In genomic region chr15:96543181-96543828, GRCm38 (mm10) we compare ENCODE assay signal across 7 mouse cellular contexts.
DNase-seq lines count a peak whose midpoint lies in the region; ATAC-seq and TF ChIP-seq lines count a peak whose summit lies in the region.

No protein-coding gene starts in this region.

- TF ChIP-seq RAD21 in CH12.LX (IDR thresholded peaks at IDR 0.05; ENCODE audit: low read depth, low read length): peak; percentile 82

- dilution Hi-C loops in CH12.LX (cut with MboI; ENCODE audit: extremely low pct_ligation_motif_present, extremely low pct_unique_long_range_greater_than_20kb, low sequenced_read_pairs): no loop called here

- peak overlapping the region; percentile 77 for H3K9ac ChIP-seq in CH12.LX (ENCODE audit: insufficient read depth, low read depth)
- H3K9ac ChIP-seq in heart, embryonic 15.5 days: peak overlapping the region; percentile 52; the same call in 1 of the 2 replicates

- in situ Hi-C loops in CH12.LX (cut with MboI; ENCODE audit: low pct_ligation_motif_present, low pct_unique_long_range_greater_than_20kb, low sequenced_read_pairs): loop anchor here (25.0 kb wide), 1 partner anchor 594 kb away; no protein-coding TSS in a partner anchor

- H3K27me3 ChIP-seq in CH12.LX (replicated peaks): no peaks in the 10 kb centered on the region
- H3K27me3 ChIP-seq in heart, embryonic 15.5 days: no peaks in the 10 kb centered on the region

- WGBS in heart, embryonic 15.5 days: 1% methylated on average over 24 of the region's 24 CpGs

- H3K36me3 ChIP-seq in CH12.LX (replicated peaks in 1 of 2; ENCODE audit: control insufficient read depth in 1 of 2, insufficient read depth in 1 of 2, low read length in 1 of 2): no peaks in the 10 kb centered on the region
- H3K36me3 ChIP-seq in heart, embryonic 15.5 days: no peaks in the 10 kb centered on the region

- no peaks in the 10 kb centered on the region for H3K9me3 ChIP-seq in CH12.LX (replicated peaks; ENCODE audit: low read length)
- H3K9me3 ChIP-seq in heart, embryonic 15.5 days (replicated peaks): no peaks in the 10 kb centered on the region

- peaks cover 4 to 11% of the 10 kb centered on the region in 2 experiments; a peak in 3 of 4 replicates for H3K4me1 ChIP-seq in CH12.LX (ENCODE audit: control insufficient read depth in 1 of 2, insufficient read depth in 2 of 2)
- peaks cover 10% of the 10 kb centered on the region for H3K4me1 ChIP-seq in heart, embryonic 15.5 days (replicated peaks)

- peak overlapping the region; percentile 57 for H3K4me2 ChIP-seq in CH12.LX (ENCODE audit: insufficient read depth, low read depth, poor library complexity, severe bottlenecking)
- H3K4me2 ChIP-seq in heart, embryonic 15.5 days: peak overlapping the region; percentile 76

- peak overlapping the region; percentile 43 to 56 (median 45) for H3K4me3 ChIP-seq in CH12.LX (replicated peaks in 1 of 3; ENCODE audit: low read depth in 2 of 3, low read length in 2 of 3, poor library complexity in 1 of 3)
- H3K4me3 ChIP-seq in heart, embryonic 15.5 days: peak overlapping the region; percentile 53

- no peak; the same call in 1 of the 2 replicates for TF ChIP-seq POLR2A in CH12.LX (IDR thresholded peaks at IDR 0.05; ENCODE audit: low read depth, low read length)

- peak; percentile 80 for DNase-seq in CH12.LX (ENCODE audit: extremely low read depth)
- peak; percentile 77 for DNase-seq in T-cell, adult 2 months (ENCODE audit: low spot score)
- peak; percentile 89 for DNase-seq in embryo, embryonic 10.5 days (ENCODE audit: low spot score)
- peak; percentile 44 for DNase-seq in kidney, postnatal 14 days
- DNase-seq in lung, postnatal 36 days: peak; percentile 66
- peak; percentile 36 to 76 for DNase-seq in right cerebral cortex, postnatal 10 days (ENCODE audit: low spot score in 2 of 2)

- H3K79me2 ChIP-seq in CH12.LX (replicated peaks; ENCODE audit: control insufficient read depth, extremely low read depth, insufficient read depth, poor library complexity, severe bottlenecking): no peaks in the 10 kb centered on the region

- TF ChIP-seq CTCF in CH12.LX (conservative IDR thresholded peaks at IDR 0.05 in 1 of 2, IDR thresholded peaks at IDR 0.05 in 1 of 2; ENCODE audit: low read depth in 2 of 2, low read length in 2 of 2): peak; percentile 82 to 93

- TF ChIP-seq EP300 in CH12.LX (IDR thresholded peaks at IDR 0.05; ENCODE audit: low read length): peak; percentile 58; the same call in 1 of the 2 replicates

- 0 out of 2 replicates have a peak, but pooled peaks have one; percentile 47 for ATAC-seq in heart, embryonic 15.5 days (replicated peaks; ENCODE audit: insufficient number of reproducible peaks, insufficient read depth, low FRiP score, low read depth)

- no peak overlapping the region for H3K27ac ChIP-seq in CH12.LX (ENCODE audit: insufficient read depth, low read depth)
- no peak overlapping the region; the same call in 1 of the 2 replicates for H3K27ac ChIP-seq in heart, embryonic 15.5 days

TF ChIP-seq in CH12.LX, 34 proteins besides CTCF, POLR2A, EP300 and RAD21:
- peak; percentile 13; the same call in 1 of the 2 replicates for TF ChIP-seq JUND (conservative IDR thresholded peaks at IDR 0.05; ENCODE audit: low read depth, low read length)
- TF ChIP-seq BHLHE40 (IDR thresholded peaks at IDR 0.05; ENCODE audit: low read depth, low read length): peak; percentile 54
- TF ChIP-seq KAT2A (IDR thresholded peaks at IDR 0.05; ENCODE audit: insufficient replicate concordance, low read length): no peak
- peak; percentile 91 for TF ChIP-seq ZNF384 (IDR thresholded peaks at IDR 0.05; ENCODE audit: low read depth, low read length)
- peak; percentile 67 for TF ChIP-seq SMC3 (IDR thresholded peaks at IDR 0.05; ENCODE audit: low read depth, low read length)
- TF ChIP-seq IRF4 (IDR thresholded peaks at IDR 0.05; ENCODE audit: low read depth, low read length): peak; percentile 39
- peak; percentile 71 for TF ChIP-seq ETS1 (conservative IDR thresholded peaks at IDR 0.05; ENCODE audit: low read depth, low read length)
- no peak for TF ChIP-seq ZMIZ1 (IDR thresholded peaks at IDR 0.05; ENCODE audit: low read depth, low read length)
- peak; percentile 98 for TF ChIP-seq SIN3A (IDR thresholded peaks at IDR 0.05; ENCODE audit: low read length)
- TF ChIP-seq CHD2 (IDR thresholded peaks at IDR 0.05; ENCODE audit: low read length): no peak
- TF ChIP-seq TCF12 (IDR thresholded peaks at IDR 0.05; ENCODE audit: low read depth, low read length): peak; percentile 68
- no peak for TF ChIP-seq E2F4 (IDR thresholded peaks at IDR 0.05; ENCODE audit: insufficient replicate concordance, low read depth, low read length)
- no peak for TF ChIP-seq CHD1 (IDR thresholded peaks at IDR 0.05; ENCODE audit: low read depth, low read length)
- TF ChIP-seq MYC (IDR thresholded peaks at IDR 0.05; ENCODE audit: low read depth, low read length): peak; percentile 97
- TF ChIP-seq MEF2A (IDR thresholded peaks at IDR 0.05; ENCODE audit: borderline replicate concordance, low read depth, low read length): peak; percentile 93
- TF ChIP-seq TBP (conservative IDR thresholded peaks at IDR 0.05; ENCODE audit: low read depth, low read length): peak; percentile 62; the same call in 1 of the 2 replicates
- peak; percentile 99 for TF ChIP-seq MAX (IDR thresholded peaks at IDR 0.05; ENCODE audit: low read length)
- TF ChIP-seq USF1 (IDR thresholded peaks at IDR 0.05; ENCODE audit: low read depth, low read length): peak; percentile 74
- TF ChIP-seq UBTF (IDR thresholded peaks at IDR 0.05; ENCODE audit: low read depth, low read length): no peak
- peak; percentile 36; the same call in 1 of the 2 replicates for TF ChIP-seq ELF1 (IDR thresholded peaks at IDR 0.05; ENCODE audit: low read depth, low read length)
- peak; percentile 60 for TF ChIP-seq USF2 (conservative IDR thresholded peaks at IDR 0.05; ENCODE audit: low read depth, low read length)
- TF ChIP-seq MXI1 (IDR thresholded peaks at IDR 0.05; ENCODE audit: low read depth, low read length): peak; percentile 100
- no peak for TF ChIP-seq GABPA (IDR thresholded peaks at IDR 0.05; ENCODE audit: insufficient replicate concordance, low read depth, low read length)
